Mouse (Mus musculus) midbrain, embryonic 10.5 days (tissue): ENCODE data around the gene Nr0b2. TPM values are rescaled to one million over a fixed set of nuclear protein-coding genes. Genes with fewer than 3 reads are reported as not detected.
A peak's percentile ranks its signal among the peaks of the same experiment; 100 is the strongest.
"Not testable (repeated sequence)": the region's sequence is repeated elsewhere in the genome, so short reads cannot be mapped to it uniquely, and the experiment has no call there.

Source experiments
- DNase-seq: peaks from one replicate; pipeline ENCODE4 v3.0.0-alpha.2; 2017; ENCODE audit warnings: low spot score
- H3K27ac ChIP-seq: fragments of 300-500 bp; sonication (generic); replicated peaks from 2 replicates; pipeline ENCODE4 v1.5.1; 2016; ENCODE audit warnings: mild to moderate bottlenecking
- H3K27me3 ChIP-seq: fragments of 300-500 bp; sonication (generic); 2 replicates; pipeline ENCODE4 v1.6.1; 2016; ENCODE audit warnings: low read depth, mild to moderate bottlenecking; ENCODE audit not compliant: poor library complexity, severe bottlenecking
- H3K36me3 ChIP-seq: fragments of 300-500 bp; sonication (generic); 2 replicates; pipeline ENCODE4 v1.6.1; 2016; ENCODE audit warnings: mild to moderate bottlenecking, moderate library complexity
- H3K4me1 ChIP-seq: fragments of 300-500 bp; sonication (generic); 2 replicates; pipeline ENCODE4 v1.6.1; 2016
- H3K4me3 ChIP-seq: fragments of 300-500 bp; sonication (generic); 2 replicates; pipeline ENCODE4 v1.5.1; 2016; ENCODE audit warnings: mild to moderate bottlenecking, moderate library complexity
- H3K9me3 ChIP-seq: fragments of 300-500 bp; sonication (generic); replicated peaks from 2 replicates; pipeline ENCODE4 v1.6.1; 2016; ENCODE audit warnings: mild to moderate bottlenecking
- WGBS: fragments of 180-500 bp; shearing (Covaris S2); methylation state at CpG from one replicate; pipeline ENCODE4 v1.1.7; 2016; 5-methylcytosine and 5-hydroxymethylcytosine counted together
- polyA plus RNA-seq: library from polyadenylated mRNA; unstranded; fragments of >200 nt; fragmentation: Nextera tagmentation; extraction: Ambion mirVana; gene quantifications from 2 replicates; pipeline ENCODE4 v1.2.1, GENCODE M21; 2016

Nr0b2 gene
- 0.17 TPM in 1 of 2 replicates, not detected in the other for polyA plus RNA-seq

GRCm38 (mm10) chr4:133552768-133553447, at the start of gene Nr0b2:
Gene Nr0b2 (plus strand): TSS chr4:133553376.
- H3K36me3 ChIP-seq: no peaks in the 10 kb centered on the region
- WGBS: 78% methylated on average over 10 of the region's 10 CpGs

GRCm38 (mm10) chr4:133504300-133504699, 48.9 kb upstream of the Nr0b2 start:
- peaks cover 67% of the 10 kb centered on the region for H3K27me3 ChIP-seq
- 64% methylated on average over 5 of the region's 5 CpGs for WGBS

More at GRCm38 (mm10) chr4:133552768-133553447, at the start of gene Nr0b2:
- DNase-seq: no peak
- H3K9me3 ChIP-seq: 0 out of 2 replicates have a peak, but pooled peaks cover 5% of the 10 kb centered on the region
- H3K27me3 ChIP-seq: no peaks in the 10 kb centered on the region; the same call in 1 of the 2 replicates
- peaks cover 8% of the 10 kb centered on the region for H3K4me1 ChIP-seq
- no peak within 1 kb of the TSS for H3K4me3 ChIP-seq
- H3K27ac ChIP-seq: no peak within 1 kb of the TSS

GRCm38 (mm10) chr4:133504755-133505485, 48.3 kb upstream of the Nr0b2 start:
- Histone ChIP-seq H3K4me1 (no peaks in the 10 kb centered on the region), H3K27ac (no peak overlapping the region), H3K4me3 (no peak overlapping the region), H3K36me3 (no peaks in the 10 kb centered on the region), H3K27me3 (peaks cover 61% of the 10 kb centered on the region), H3K9me3 (no peaks in the 10 kb centered on the region)
- WGBS: 78% methylated on average over 9 of the region's 9 CpGs
- DNase-seq: no peak

More at GRCm38 (mm10) chr4:133504300-133504699, 48.9 kb upstream of the Nr0b2 start:
- H3K27ac ChIP-seq: no peak overlapping the region
- H3K36me3 ChIP-seq: no peaks in the 10 kb centered on the region
- no peak for DNase-seq
- H3K4me1 ChIP-seq: no peaks in the 10 kb centered on the region
- no peak overlapping the region for H3K4me3 ChIP-seq
- no peaks in the 10 kb centered on the region for H3K9me3 ChIP-seq

GRCm38 (mm10) chr4:133506573-133506972, 46.6 kb upstream of the Nr0b2 start:
- H3K27ac ChIP-seq: no peak overlapping the region
- WGBS: 77% methylated on average over 5 of the region's 5 CpGs
- no peak for DNase-seq
- no peaks in the 10 kb centered on the region for H3K36me3 ChIP-seq
- no peaks in the 10 kb centered on the region for H3K9me3 ChIP-seq
- no peak overlapping the region for H3K4me3 ChIP-seq
- H3K27me3 ChIP-seq: peaks cover 44% of the 10 kb centered on the region
- no peaks in the 10 kb centered on the region for H3K4me1 ChIP-seq

GRCm38 (mm10) chr4:133508990-133509389, 44.2 kb upstream of the Nr0b2 start:
- Histone ChIP-seq H3K36me3 (no peaks in the 10 kb centered on the region), H3K4me3 (no peak overlapping the region), H3K27ac (no peak overlapping the region), H3K9me3 (no peaks in the 10 kb centered on the region), H3K4me1 (0 out of 2 replicates have a peak, but pooled peaks cover 3% of the 10 kb centered on the region), H3K27me3 (peaks cover 22% of the 10 kb centered on the region)
- no peak for DNase-seq
- WGBS: 87% methylated on average over 7 of the region's 7 CpGs

GRCm38 (mm10) chr4:133511050-133511449, 42.1 kb upstream of the Nr0b2 start:
- Histone ChIP-seq H3K36me3 (no peaks in the 10 kb centered on the region), H3K27me3 (peaks cover 12% of the 10 kb centered on the region), H3K9me3 (no peaks in the 10 kb centered on the region), H3K27ac (no peak overlapping the region), H3K4me3 (no peak overlapping the region), H3K4me1 (0 out of 2 replicates have a peak, but pooled peaks cover 3% of the 10 kb centered on the region)
- no peak for DNase-seq
- WGBS: 81% methylated on average over 5 of the region's 5 CpGs

GRCm38 (mm10) chr4:133512511-133512910, 40.7 kb upstream of the Nr0b2 start:
- not testable (repeated sequence) for H3K9me3 ChIP-seq
- WGBS: 58% methylated on average over 5 of the region's 5 CpGs

GRCm38 (mm10) chr4:133512972-133513371, 40.2 kb upstream of the Nr0b2 start:
- no peak overlapping the region for H3K27ac ChIP-seq
- no peaks in the 10 kb centered on the region for H3K36me3 ChIP-seq
- H3K27me3 ChIP-seq: peaks cover 13% of the 10 kb centered on the region
- no peak overlapping the region for H3K4me3 ChIP-seq
- WGBS: 12% methylated on average over 8 of the region's 8 CpGs
- no peaks in the 10 kb centered on the region for H3K9me3 ChIP-seq
- 0 out of 2 replicates have a peak, but pooled peaks cover 3% of the 10 kb centered on the region for H3K4me1 ChIP-seq
- peak; percentile 73 for DNase-seq

More at GRCm38 (mm10) chr4:133512511-133512910, 40.7 kb upstream of the Nr0b2 start:
- H3K27ac ChIP-seq, H3K4me1 ChIP-seq, H3K4me3 ChIP-seq, DNase-seq, H3K27me3 ChIP-seq, H3K36me3 ChIP-seq: not testable (repeated sequence)

GRCm38 (mm10) chr4:133518601-133519368, 34.4 kb upstream of the Nr0b2 start, which contains the start of gene Kdf1:
Gene Kdf1 (plus strand): TSS chr4:133518963.
- peaks cover 51% of the 10 kb centered on the region for H3K27me3 ChIP-seq
- H3K4me3 ChIP-seq: peak within 1 kb of the TSS; percentile 46
- H3K4me1 ChIP-seq: peaks cover 8% of the 10 kb centered on the region
- WGBS: 3% methylated on average over 60 of the region's 69 CpGs
- no peaks in the 10 kb centered on the region for H3K36me3 ChIP-seq
- H3K27ac ChIP-seq: no peak within 1 kb of the TSS; the same call in 1 of the 2 replicates
- DNase-seq: no peak
- no peaks in the 10 kb centered on the region for H3K9me3 ChIP-seq

- H3K27me3 ChIP-seq: peaks cover 51% of the 10 kb centered on the region
- WGBS: 7% methylated on average over 25 of the region's 25 CpGs
These were observed 33.9 kb upstream of the Nr0b2 start for GRCm38 (mm10) chr4:133519369-133519665.

GRCm38 (mm10) chr4:133521502-133521901, 31.7 kb upstream of the Nr0b2 start:
- Histone ChIP-seq H3K4me1 (peaks cover 8% of the 10 kb centered on the region), H3K36me3 (0 out of 2 replicates have a peak, but pooled peaks cover 3% of the 10 kb centered on the region), H3K9me3 (no peaks in the 10 kb centered on the region), H3K27me3 (peaks cover 51% of the 10 kb centered on the region), H3K27ac (no peak overlapping the region), H3K4me3 (no peak overlapping the region)
- no peak for DNase-seq
- WGBS: 81% methylated on average over 2 of the region's 2 CpGs

More at GRCm38 (mm10) chr4:133519369-133519665, 33.9 kb upstream of the Nr0b2 start:
- H3K27ac ChIP-seq: no peak overlapping the region; the same call in 1 of the 2 replicates
- H3K4me3 ChIP-seq: peak overlapping the region; percentile 46
- H3K9me3 ChIP-seq: no peaks in the 10 kb centered on the region
- H3K36me3 ChIP-seq: no peaks in the 10 kb centered on the region
- H3K4me1 ChIP-seq: peaks cover 8% of the 10 kb centered on the region
- no peak for DNase-seq

- 0 out of 2 replicates have a peak, but pooled peaks cover 2% of the 10 kb centered on the region for H3K4me1 ChIP-seq
- peaks cover 63% of the 10 kb centered on the region for H3K36me3 ChIP-seq
- no peaks in the 10 kb centered on the region for H3K9me3 ChIP-seq
- DNase-seq: no peak
- H3K27me3 ChIP-seq: no peaks in the 10 kb centered on the region
- 74% methylated on average over 16 of the region's 16 CpGs for WGBS
- no peak overlapping the region for H3K4me3 ChIP-seq
- 0 out of 2 replicates have a peak overlapping the region, but pooled peaks have one; percentile 1 for H3K27ac ChIP-seq
These were observed 25.4 kb upstream of the Nr0b2 start for GRCm38 (mm10) chr4:133527788-133528187.
